24 mouse cellular contexts compared by ENCODE assay signal in genomic region chr10:44993470-44994260, GRCm38 (mm10).
DNase-seq lines count a peak whose midpoint lies in the region; ATAC-seq and TF ChIP-seq lines count a peak whose summit lies in the region.
"Had no signal": no experiment of that assay in that cellular context is flagged by ENCODE, and none has a peak within 500 bp of the region (broad histone marks: within the 10 kb centered on the region; RNA-seq: fewer than 3 reads in every experiment).

No protein-coding gene starts in this region.

- peak overlapping the region; percentile 30 for H3K27ac ChIP-seq in heart, adult 2 months
- peak overlapping the region; percentile 56; the same call in 1 of the 2 replicates for H3K27ac ChIP-seq in intestine, embryonic 15.5 days
- H3K27ac ChIP-seq: embryonic facial prominence, embryonic 15.5 days; forebrain, embryonic 12.5 days; hindbrain, postnatal 0 days; liver, embryonic 12.5 days; macrophage; stomach, embryonic 15.5 days had no signal

- H3K4me3 ChIP-seq in heart, adult 2 months = no peak overlapping the region
- no peak overlapping the region for H3K4me3 ChIP-seq in intestine, embryonic 15.5 days (replicated peaks)
- H3K4me3 ChIP-seq: embryonic facial prominence, embryonic 15.5 days; forebrain, embryonic 12.5 days; heart, embryonic 12.5 days; liver, embryonic 12.5 days; stomach, embryonic 15.5 days had no signal

- H3K4me1 ChIP-seq in heart, adult 2 months (ENCODE audit: control insufficient read depth, insufficient read depth, low read length) = no peaks in the 10 kb centered on the region
- H3K4me1 ChIP-seq in intestine, embryonic 15.5 days (replicated peaks) = peaks cover 19% of the 10 kb centered on the region
- H3K4me1 ChIP-seq: heart, embryonic 12.5 days had no signal

- ATAC-seq in CD4-positive, CD25-positive, alpha-beta regulatory T cell, adult 4 months = peak; percentile 33
- ATAC-seq in intestine, embryonic 15.5 days = no peak
- ATAC-seq: forebrain, postnatal 0 days; hindbrain, postnatal 0 days; liver, embryonic 12.5 days; liver, postnatal 0 days; lung, postnatal 0 days had no signal

- no peak for TF ChIP-seq EP300 in heart, adult 2 months (IDR thresholded peaks at IDR 0.05; ENCODE audit: insufficient read depth, low read depth, low read length)

- intact Hi-C loops in heart, adult 2 months (cut with DNase I) = loop anchor here (10.0 kb wide), 2 partner anchors 109 to 249 kb away; no protein-coding TSS in a partner anchor
- intact Hi-C loops in heart, postnatal 14 days (cut with DNase I) = loop anchor here (10.0 kb wide), 2 partner anchors 109 to 239 kb away; no protein-coding TSS in a partner anchor

- DNase-seq in heart, adult 2 months = peak in 1 of 2 experiments; percentile 13
- DNase-seq in heart, postnatal 14 days = no peak
- DNase-seq in kidney, postnatal 14 days = peak; percentile 22
- DNase-seq in kidney, adult 11 months = no peak
- DNase-seq in gastrocnemius, adult 18-20 months (ENCODE audit: low spot score) = no peak
- DNase-seq in thymus, postnatal 25 days = no peak
- DNase-seq: adrenal gland, postnatal 25 days; cerebellum, adult 18-20 months; cerebellum, postnatal 10 days; forebrain, postnatal 0 days; gastrocnemius, postnatal 10 days; layer of hippocampus, postnatal 36 days; left cerebral cortex, postnatal 4 days; liver, postnatal 0 days had no signal

- no peak overlapping the region for H3K4me2 ChIP-seq in intestine, embryonic 15.5 days (replicated peaks)
- H3K4me2 ChIP-seq: embryonic facial prominence, embryonic 15.5 days; forebrain, embryonic 12.5 days; heart, embryonic 12.5 days; liver, embryonic 12.5 days; stomach, embryonic 15.5 days had no signal

- H3K9me3 ChIP-seq in intestine, embryonic 15.5 days = no peaks in the 10 kb centered on the region
- H3K9me3 ChIP-seq: embryonic facial prominence, embryonic 15.5 days; forebrain, embryonic 12.5 days; heart, embryonic 12.5 days; liver, embryonic 12.5 days; stomach, embryonic 15.5 days had no signal

- no peak for TF ChIP-seq CTCF in heart, adult 2 months (IDR thresholded peaks at IDR 0.05)

- H3K27me3 ChIP-seq in heart, adult 2 months (ENCODE audit: control insufficient read depth, insufficient read depth, low read length) = no peaks in the 10 kb centered on the region
- no peaks in the 10 kb centered on the region for H3K27me3 ChIP-seq in intestine, embryonic 15.5 days (replicated peaks)
- H3K27me3 ChIP-seq: embryonic facial prominence, embryonic 15.5 days; heart, embryonic 12.5 days; liver, embryonic 12.5 days; stomach, embryonic 15.5 days had no signal

- H3K79me2 ChIP-seq in heart, adult 2 months (replicated peaks; ENCODE audit: control insufficient read depth, insufficient read depth, low read length) = no peaks in the 10 kb centered on the region

- 73% methylated on average over 10 of the region's 10 CpGs for WGBS in heart, adult 2 months
- 63% methylated on average over 10 of the region's 10 CpGs for whole genome bisulfite sequencing in intestine, embryonic 15.5 days

- peaks cover 3% of the 10 kb centered on the region for H3K36me3 ChIP-seq in heart, adult 2 months (ENCODE audit: control insufficient read depth, insufficient read depth, low read length)
- no peaks in the 10 kb centered on the region for H3K36me3 ChIP-seq in intestine, embryonic 15.5 days
- H3K36me3 ChIP-seq: embryonic facial prominence, embryonic 15.5 days; forebrain, embryonic 12.5 days; heart, embryonic 12.5 days; liver, embryonic 12.5 days; stomach, embryonic 15.5 days had no signal

- no peak overlapping the region for H3K9ac ChIP-seq in heart, adult 2 months (ENCODE audit: low read depth, low read length)
- H3K9ac ChIP-seq in intestine, embryonic 15.5 days = no peak overlapping the region
- H3K9ac ChIP-seq: embryonic facial prominence, embryonic 15.5 days; forebrain, embryonic 12.5 days; forebrain, postnatal 0 days; heart, embryonic 12.5 days; liver, embryonic 12.5 days; liver, postnatal 0 days; stomach, embryonic 15.5 days had no signal

- no peak for TF ChIP-seq POLR2A in heart, adult 2 months (IDR thresholded peaks at IDR 0.05; ENCODE audit: insufficient read depth, low read depth, low read length)
